33 mouse cellular contexts compared by ENCODE assay signal in the genomic region with DNA sequence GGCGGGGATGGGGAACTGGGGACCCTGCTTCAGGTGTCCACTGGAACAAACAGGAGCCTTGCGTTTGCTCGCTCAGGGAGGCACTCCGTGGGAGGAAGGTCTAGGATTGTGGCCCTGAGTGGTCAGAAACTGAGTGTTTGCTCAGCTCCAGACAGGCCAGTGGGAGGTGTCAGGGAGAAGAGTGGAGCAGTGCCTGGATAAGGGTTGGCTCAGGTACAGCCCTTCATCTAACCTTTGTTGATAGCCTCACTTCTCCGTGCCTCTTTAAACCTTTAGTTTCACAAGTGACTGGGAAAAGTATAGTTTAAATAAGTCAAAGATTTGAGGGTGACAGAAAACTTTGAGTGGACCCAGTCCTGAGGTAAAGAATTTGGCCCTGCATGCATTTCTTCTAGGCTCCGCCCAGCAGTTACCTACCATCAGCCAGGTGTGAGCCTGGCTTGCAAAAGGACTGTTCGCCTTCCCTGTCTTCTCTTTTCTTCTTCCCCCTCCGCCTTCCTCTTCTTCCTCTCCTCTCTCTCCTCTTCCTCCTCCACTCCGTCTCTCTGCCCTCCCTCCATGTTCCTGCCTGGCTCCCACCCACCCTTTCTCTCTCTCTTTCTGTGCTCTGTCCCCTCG. TPM values are rescaled to one million over a fixed set of nuclear protein-coding genes. Genes with fewer than 3 reads are reported as not detected.
DNase-seq lines count a peak whose midpoint lies in the region; ATAC-seq and TF ChIP-seq lines count a peak whose summit lies in the region.
"Had no signal": no experiment of that assay in that cellular context is flagged by ENCODE, and none has a peak within 500 bp of the region (broad histone marks: within the 10 kb centered on the region; RNA-seq: fewer than 3 reads in every experiment).

No protein-coding gene starts in this region.

- TF ChIP-seq EP300 in ES-Bruce4 (IDR thresholded peaks at IDR 0.05; ENCODE audit: insufficient read depth, low read depth, low read length), result 0 out of 2 replicates have a peak, but pooled peaks have one; percentile 9
- no peak for TF ChIP-seq EP300 in lung, postnatal 0 days (IDR thresholded peaks at IDR 0.05)

- no peaks in the 10 kb centered on the region for H3K27me3 ChIP-seq in ES-Bruce4 (ENCODE audit: control insufficient read depth, insufficient read depth, low read length, poor library complexity, severe bottlenecking)
- H3K27me3 ChIP-seq in lung, postnatal 0 days (replicated peaks; ENCODE audit: insufficient read depth, low read length), result no peaks in the 10 kb centered on the region
- H3K27me3 ChIP-seq in stomach, embryonic 15.5 days (replicated peaks), result no peaks in the 10 kb centered on the region
- no peaks in the 10 kb centered on the region for H3K27me3 ChIP-seq in intestine, embryonic 15.5 days (replicated peaks)
- H3K27me3 ChIP-seq: CH12.LX; limb, embryonic 15.5 days; liver, embryonic 13.5 days; midbrain, embryonic 13.5 days; neural tube, embryonic 13.5 days had no signal

- no peaks in the 10 kb centered on the region for H3K36me3 ChIP-seq in ES-Bruce4 (ENCODE audit: control insufficient read depth, insufficient read depth, low read length, poor library complexity, severe bottlenecking)
- no peaks in the 10 kb centered on the region for H3K36me3 ChIP-seq in ES-E14 (ENCODE audit: control insufficient read depth, insufficient read depth, low read length, poor library complexity, severe bottlenecking)
- H3K36me3 ChIP-seq in lung, postnatal 0 days (ENCODE audit: insufficient read depth, low read length), result no peaks in the 10 kb centered on the region
- no peaks in the 10 kb centered on the region for H3K36me3 ChIP-seq in stomach, embryonic 15.5 days
- no peaks in the 10 kb centered on the region for H3K36me3 ChIP-seq in intestine, embryonic 15.5 days
- H3K36me3 ChIP-seq: limb, embryonic 10.5 days; limb, embryonic 15.5 days; liver, embryonic 13.5 days; midbrain, embryonic 13.5 days; neural tube, embryonic 13.5 days had no signal

- H3K9me3 ChIP-seq in ES-Bruce4 (replicated peaks; ENCODE audit: control insufficient read depth, insufficient read depth, low read length, poor library complexity, severe bottlenecking) (peaks cover 6% of the 10 kb centered on the region), ES-E14 (ENCODE audit: control insufficient read depth, insufficient read depth, low read depth, low read length) (no peaks in the 10 kb centered on the region)
- H3K9me3 ChIP-seq in lung, postnatal 0 days (ENCODE audit: low read length), result no peaks in the 10 kb centered on the region
- no peaks in the 10 kb centered on the region for H3K9me3 ChIP-seq in stomach, embryonic 15.5 days
- no peaks in the 10 kb centered on the region for H3K9me3 ChIP-seq in intestine, embryonic 15.5 days
- H3K9me3 ChIP-seq: limb, embryonic 10.5 days; limb, embryonic 15.5 days; liver, embryonic 13.5 days; midbrain, embryonic 13.5 days; neural tube, embryonic 13.5 days had no signal

- H3K9ac ChIP-seq in ES-Bruce4 (ENCODE audit: low read depth, poor library complexity, severe bottlenecking) (peak overlapping the region; percentile 46), ES-E14 (ENCODE audit: insufficient read depth, low read depth, low read length, poor library complexity, severe bottlenecking) (peak overlapping the region; percentile 76)
- H3K9ac ChIP-seq in lung, postnatal 0 days (replicated peaks; ENCODE audit: low read depth), result no peak overlapping the region
- no peak overlapping the region for H3K9ac ChIP-seq in stomach, embryonic 15.5 days
- H3K9ac ChIP-seq in intestine, embryonic 15.5 days, result no peak overlapping the region
- H3K9ac ChIP-seq: limb, embryonic 15.5 days; liver, embryonic 13.5 days; midbrain, embryonic 13.5 days; neural tube, embryonic 13.5 days had no signal

- H3K4me1 ChIP-seq in ES-Bruce4 (ENCODE audit: control insufficient read depth, insufficient read depth, low read length) (no peaks in the 10 kb centered on the region), ES-E14 (ENCODE audit: control insufficient read depth in 2 of 2, insufficient read depth in 2 of 2, low read length in 2 of 2, poor library complexity in 1 of 2) (peaks cover 11 to 18% of the 10 kb centered on the region in 2 experiments; a peak in 3 of 4 replicates)
- H3K4me1 ChIP-seq in lung, postnatal 0 days (ENCODE audit: insufficient read depth, low read depth, low read length), result no peaks in the 10 kb centered on the region
- no peaks in the 10 kb centered on the region; the same call in 1 of the 2 replicates for H3K4me1 ChIP-seq in stomach, embryonic 15.5 days
- H3K4me1 ChIP-seq in intestine, embryonic 15.5 days (replicated peaks), result no peaks in the 10 kb centered on the region
- H3K4me1 ChIP-seq: limb, embryonic 10.5 days; limb, embryonic 15.5 days; liver, embryonic 13.5 days; midbrain, embryonic 13.5 days; neural tube, embryonic 13.5 days had no signal

- peak; percentile 95 for ATAC-seq in lung, postnatal 0 days
- peak; percentile 43; the same call in 1 of the 2 replicates for ATAC-seq in stomach, embryonic 15.5 days (ENCODE audit: insufficient read depth, low FRiP score, low read depth)
- no peak; the same call in 1 of the 2 replicates for ATAC-seq in intestine, embryonic 15.5 days
- ATAC-seq: forebrain, embryonic 16.5 days; hindbrain, embryonic 16.5 days; midbrain, embryonic 13.5 days had no signal

- TF ChIP-seq POLR2A in ES-Bruce4 (IDR thresholded peaks at IDR 0.05; ENCODE audit: insufficient read depth, low read length), result no peak

- TF ChIP-seq CTCF in ES-Bruce4 (IDR thresholded peaks at IDR 0.05; ENCODE audit: low read depth, low read length), result no peak
- 0 out of 2 replicates have a peak, but pooled peaks have one; percentile 11 for TF ChIP-seq CTCF in lung, postnatal 0 days (IDR thresholded peaks at IDR 0.05)

- peak overlapping the region; percentile 93 for H3K27ac ChIP-seq in ES-Bruce4 (ENCODE audit: insufficient read depth, low read length)
- H3K27ac ChIP-seq in ES-E14 (ENCODE audit: insufficient read depth, low read depth, low read length, poor library complexity, severe bottlenecking), result peak overlapping the region; percentile 100
- H3K27ac ChIP-seq in lung, postnatal 0 days (ENCODE audit: low read length), result peak overlapping the region; percentile 26; the same call in 1 of the 2 replicates
- H3K27ac ChIP-seq in stomach, embryonic 15.5 days, result no peak overlapping the region
- no peak overlapping the region for H3K27ac ChIP-seq in intestine, embryonic 15.5 days
- H3K27ac ChIP-seq: limb, embryonic 10.5 days; limb, embryonic 15.5 days; liver, embryonic 13.5 days; macrophage; midbrain, embryonic 13.5 days; neural tube, embryonic 13.5 days had no signal

- in situ Hi-C loops in ES-E14 (cut with MboI; ENCODE audit: low sequenced_read_pairs in 2 of 2, unreplicated experiment in 2 of 2), result no loop called here

- H3K4me3 ChIP-seq in ES-Bruce4 (ENCODE audit: low read depth, low read length) (no peak overlapping the region), ES-E14 (ENCODE audit: insufficient read depth in 1 of 2, low read depth in 1 of 2, low read length in 2 of 2, poor library complexity in 1 of 2, severe bottlenecking in 1 of 2) (peak overlapping the region in 1 of 2 experiments; percentile 23; a peak in 1 of 4 replicates)
- no peak overlapping the region for H3K4me3 ChIP-seq in lung, postnatal 0 days (ENCODE audit: low read depth, low read length)
- H3K4me3 ChIP-seq in stomach, embryonic 15.5 days (replicated peaks), result no peak overlapping the region
- H3K4me3 ChIP-seq in intestine, embryonic 15.5 days (replicated peaks), result no peak overlapping the region
- H3K4me3 ChIP-seq: erythroblast, embryonic 14.5 days; limb, embryonic 10.5 days; limb, embryonic 15.5 days; liver, embryonic 13.5 days; midbrain, embryonic 13.5 days; neural tube, embryonic 13.5 days had no signal

- peak overlapping the region; percentile 23 for H3K4me2 ChIP-seq in lung, postnatal 0 days (replicated peaks; ENCODE audit: low read depth, low read length)
- H3K4me2 ChIP-seq in stomach, embryonic 15.5 days, result no peak overlapping the region
- H3K4me2 ChIP-seq in intestine, embryonic 15.5 days (replicated peaks), result no peak overlapping the region
- H3K4me2 ChIP-seq: limb, embryonic 15.5 days; liver, embryonic 13.5 days; midbrain, embryonic 13.5 days; neural tube, embryonic 13.5 days had no signal

- no peak for DNase-seq in ES-E14 (ENCODE audit: low read depth, low spot score)
- peak; percentile 79 for DNase-seq in lung, postnatal 0 days (ENCODE audit: low spot score)
- no peak for DNase-seq in cerebellum, adult 8-10 months
- DNase-seq in B cell, adult 2 months, result no peak
- DNase-seq: adrenal gland, postnatal 14 days; cerebellum, adult 11 months; cerebellum, adult 9-11 months; heart, postnatal 14 days; kidney, adult 2 months; kidney, postnatal 36 days; layer of hippocampus, postnatal 36 days; liver, embryonic 13.5 days; right cerebral cortex, postnatal 4 days; thymus, postnatal 14 days had no signal

- WGBS in lung, postnatal 0 days, result 47% methylated on average over 10 of the region's 10 CpGs
- WGBS in stomach, embryonic 15.5 days, result 81% methylated on average over 10 of the region's 10 CpGs
- 85% methylated on average over 10 of the region's 10 CpGs for WGBS in intestine, embryonic 15.5 days

TF ChIP-seq in ES-E14, 5 proteins besides CTCF, POLR2A, EP300 and RAD21:
- TF ChIP-seq ZNF384 (IDR thresholded peaks at IDR 0.05; ENCODE audit: low read depth, low read length), result no peak
- TF ChIP-seq HCFC1 (IDR thresholded peaks at IDR 0.05; ENCODE audit: borderline replicate concordance, insufficient read depth, low read length), result no peak
- TF ChIP-seq MAFK (IDR thresholded peaks at IDR 0.05; ENCODE audit: insufficient read depth, low read depth, low read length), result no peak
- no peak for TF ChIP-seq CHD2 (IDR thresholded peaks at IDR 0.05; ENCODE audit: low read depth, low read length)
- TF ChIP-seq ZC3H11A (IDR thresholded peaks at IDR 0.05; ENCODE audit: borderline replicate concordance, low read depth, low read length), result no peak

RNA-seq across cellular contexts. Expression of a gene that starts 37.1 kb away (rescaled TPM):
- not detected in 2 replicates for polyA plus RNA-seq in ES-Bruce4 (2011; ENCODE audit: insufficient read depth, insufficient read length, low read depth, missing spikeins)
- not detected in 2 replicates for total RNA-seq in ES-E14 (2012; rRNA removed)
- polyA plus RNA-seq in lung, postnatal 0 days (2015; fragmentation: Nextera tagmentation; extraction: Ambion mirVana), result 25.2 and 26.0 TPM in 2 replicates
- 82.0 and 114 TPM in 2 replicates for polyA plus RNA-seq in stomach, embryonic 15.5 days (2015; fragmentation: Nextera tagmentation; extraction: Ambion mirVana)
- 38.3 and 68.9 TPM in 2 replicates for polyA plus RNA-seq in intestine, embryonic 15.5 days (2015; fragmentation: Nextera tagmentation; extraction: Ambion mirVana)
- total RNA-seq: CH12.LX; gastrocnemius, adult 8-10 months; gastrocnemius, postnatal 4 days; heart, adult 8-10 months; layer of hippocampus, adult 8-10 months; layer of hippocampus, postnatal 36 days; megakaryocyte-erythroid progenitor cell, adult 5-6 weeks had no signal
- polyA plus RNA-seq: C2C12; cortical plate, adult 2 months; erythroblast, embryonic 14.5 days; macrophage had no signal

Comparison
In these comparisons a context has a peak if more than half of its experiments do, and no peak if none do; other contexts are left out.
1. H3K27ac ChIP-seq: peak in ES-Bruce4 (single experiment), ES-E14 (single experiment) and lung, postnatal 0 days (single experiment); none in stomach, embryonic 15.5 days (single experiment) and intestine, embryonic 15.5 days (single experiment).
2. H3K9ac ChIP-seq: peak in ES-Bruce4 (single experiment) and ES-E14 (single experiment); none in lung, postnatal 0 days (single experiment), stomach, embryonic 15.5 days (single experiment) and intestine, embryonic 15.5 days (single experiment).
3. RNA of a gene that starts 37.1 kb away (polyA plus RNA-seq): 82.0 to 114 TPM in stomach, embryonic 15.5 days, 38.3 to 68.9 TPM in intestine, embryonic 15.5 days and 25.2 to 26.0 TPM in lung, postnatal 0 days; not detected in ES-Bruce4; every median in the first group is over 10 times any median in the second.